Mouse (Mus musculus): ENCODE results near the gene Lrrc39. TPM values are rescaled to one million over a fixed set of nuclear protein-coding genes. Genes with fewer than 3 reads are reported as not detected.

The Lrrc39 gene
- polyA plus RNA-seq, 1 experiment from 2014 or later = 2.6 TPM

DNA sequence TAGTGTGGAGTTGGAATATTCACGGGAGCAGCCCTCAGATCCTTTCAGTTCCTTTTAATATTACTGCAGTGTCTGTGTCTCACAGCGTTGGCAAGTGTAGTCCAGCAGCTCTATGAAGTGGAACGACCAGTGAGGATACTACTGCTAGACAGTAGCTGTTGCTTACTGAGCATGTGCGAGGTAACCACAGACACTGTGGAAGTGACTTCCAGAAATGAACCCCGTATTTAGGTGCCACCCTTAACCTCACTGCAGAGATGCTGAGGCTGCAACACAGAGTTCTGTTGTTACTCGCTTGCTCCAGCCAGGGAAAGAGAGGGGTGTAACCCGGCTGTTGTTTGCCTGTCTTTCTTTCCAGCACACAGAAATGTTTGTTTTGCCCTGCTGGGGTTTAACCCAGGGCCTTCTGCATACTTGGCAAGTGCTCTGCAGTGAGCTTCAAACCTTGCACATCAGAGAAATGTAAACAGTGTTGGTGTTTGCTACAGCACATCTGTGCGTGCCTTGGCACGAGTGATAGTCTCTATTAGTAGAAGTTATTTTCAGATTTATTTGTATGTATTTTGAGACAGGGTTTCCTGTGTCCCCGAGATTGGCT, 51.6 kb downstream of the Lrrc39 start, which contains the start of gene Trmt13:
Gene Trmt13 (minus strand): TSS at position 293 of the 598 bp plus-strand sequence.
- Histone ChIP-seq H3K9ac (ENCODE audit: low read length) (no peak within 1 kb of the TSS), H3K4me2 (replicated peaks; ENCODE audit: low read depth) (peak within 1 kb of the TSS; percentile 25; the same call in 1 of the 2 replicates), H3K4me3 (ENCODE audit: low read depth, low read length) (no peak within 1 kb of the TSS), H3K27me3 (ENCODE audit: control insufficient read depth, insufficient read depth, low read length) (no peaks in the 10 kb centered on the region), H3K27ac (replicated peaks) (peak within 1 kb of the TSS; percentile 58), H3K9me3 (ENCODE audit: control insufficient read depth, low read length) (no peaks in the 10 kb centered on the region), H3K36me3 (ENCODE audit: control insufficient read depth, insufficient read depth, low read length) (peaks cover 4% of the 10 kb centered on the region; the same call in 1 of the 2 replicates), H3K4me1 (replicated peaks; ENCODE audit: control insufficient read depth, insufficient read depth) (no peaks in the 10 kb centered on the region)
- DNase-seq (ENCODE audit: low spot score) (peak; percentile 73), ATAC-seq (ENCODE audit: low FRiP score, low TSS enrichment) (peak; percentile 94)
- WGBS = 40% methylated on average over 10 of the region's 10 CpGs
- TF ChIP-seq EP300 (optimal IDR thresholded peaks at IDR 0.05) (no peak), CTCF (IDR thresholded peaks at IDR 0.05; ENCODE audit: low read depth) (no peak)

- no peaks in the 10 kb centered on the region for H3K27me3 ChIP-seq (ENCODE audit: control insufficient read depth, insufficient read depth, low read length)
- H3K4me3 ChIP-seq (ENCODE audit: low read depth, low read length) = no peak overlapping the region
- ATAC-seq (ENCODE audit: low FRiP score, low TSS enrichment) = no peak
- no peak overlapping the region for H3K9ac ChIP-seq (ENCODE audit: low read length)
- peaks cover 4% of the 10 kb centered on the region; the same call in 1 of the 2 replicates for H3K36me3 ChIP-seq (ENCODE audit: control insufficient read depth, insufficient read depth, low read length)
- H3K4me2 ChIP-seq (replicated peaks; ENCODE audit: low read depth) = no peak overlapping the region
- no peak overlapping the region for H3K27ac ChIP-seq (replicated peaks)
- TF ChIP-seq EP300 (optimal IDR thresholded peaks at IDR 0.05) (no peak), CTCF (IDR thresholded peaks at IDR 0.05; ENCODE audit: low read depth) (no peak)
- 79% methylated on average over 8 of the region's 8 CpGs for WGBS
- DNase-seq (ENCODE audit: low spot score) = no peak
- no peaks in the 10 kb centered on the region for H3K9me3 ChIP-seq (ENCODE audit: control insufficient read depth, low read length)
- no peaks in the 10 kb centered on the region for H3K4me1 ChIP-seq (replicated peaks; ENCODE audit: control insufficient read depth, insufficient read depth)
Measured at GRCm38 (mm10) chr3:116615318-116616068, 52.7 kb downstream of the Lrrc39 start.

GRCm38 (mm10) chr3:116618855-116619254, 56.1 kb downstream of the Lrrc39 start:
- Histone ChIP-seq H3K4me2 (replicated peaks; ENCODE audit: low read depth) (no peak overlapping the region), H3K4me3 (ENCODE audit: low read depth, low read length) (no peak overlapping the region), H3K36me3 (ENCODE audit: control insufficient read depth, insufficient read depth, low read length) (0 out of 2 replicates have a peak, but pooled peaks cover 7% of the 10 kb centered on the region), H3K27me3 (ENCODE audit: control insufficient read depth, insufficient read depth, low read length) (no peaks in the 10 kb centered on the region), H3K4me1 (replicated peaks; ENCODE audit: control insufficient read depth, insufficient read depth) (no peaks in the 10 kb centered on the region), H3K27ac (replicated peaks) (no peak overlapping the region), H3K9me3 (ENCODE audit: control insufficient read depth, low read length) (no peaks in the 10 kb centered on the region), H3K9ac (ENCODE audit: low read length) (no peak overlapping the region)
- TF ChIP-seq CTCF (IDR thresholded peaks at IDR 0.05; ENCODE audit: low read depth) (no peak), EP300 (optimal IDR thresholded peaks at IDR 0.05) (no peak)
- ATAC-seq (ENCODE audit: low FRiP score, low TSS enrichment) (no peak), DNase-seq (ENCODE audit: low spot score) (no peak)
- 63% methylated on average over 6 of the region's 6 CpGs for WGBS

- Histone ChIP-seq H3K36me3 (ENCODE audit: control insufficient read depth, insufficient read depth, low read length) (0 out of 2 replicates have a peak, but pooled peaks cover 6% of the 10 kb centered on the region), H3K9ac (ENCODE audit: low read length) (no peak overlapping the region), H3K4me3 (ENCODE audit: low read depth, low read length) (no peak overlapping the region), H3K27ac (replicated peaks) (no peak overlapping the region), H3K4me2 (replicated peaks; ENCODE audit: low read depth) (no peak overlapping the region), H3K27me3 (ENCODE audit: control insufficient read depth, insufficient read depth, low read length) (no peaks in the 10 kb centered on the region), H3K9me3 (ENCODE audit: control insufficient read depth, low read length) (no peaks in the 10 kb centered on the region), H3K4me1 (replicated peaks; ENCODE audit: control insufficient read depth, insufficient read depth) (no peaks in the 10 kb centered on the region)
- DNase-seq (ENCODE audit: low spot score) (no peak), ATAC-seq (ENCODE audit: low FRiP score, low TSS enrichment) (no peak)
- TF ChIP-seq CTCF (IDR thresholded peaks at IDR 0.05; ENCODE audit: low read depth) = no peak
- no peak for TF ChIP-seq EP300 (optimal IDR thresholded peaks at IDR 0.05)
- WGBS = 87% methylated on average over 7 of the region's 7 CpGs
Measured at GRCm38 (mm10) chr3:116620636-116621370, 58.0 kb downstream of the Lrrc39 start.

- no peak for TF ChIP-seq CTCF (IDR thresholded peaks at IDR 0.05; ENCODE audit: low read depth)
- no peak for TF ChIP-seq EP300 (optimal IDR thresholded peaks at IDR 0.05)
- Histone ChIP-seq H3K4me3 (ENCODE audit: low read depth, low read length) (no peak overlapping the region), H3K4me2 (replicated peaks; ENCODE audit: low read depth) (no peak overlapping the region), H3K9me3 (ENCODE audit: control insufficient read depth, low read length) (no peaks in the 10 kb centered on the region), H3K27ac (replicated peaks) (no peak overlapping the region), H3K27me3 (ENCODE audit: control insufficient read depth, insufficient read depth, low read length) (no peaks in the 10 kb centered on the region), H3K4me1 (replicated peaks; ENCODE audit: control insufficient read depth, insufficient read depth) (no peaks in the 10 kb centered on the region), H3K36me3 (ENCODE audit: control insufficient read depth, insufficient read depth, low read length) (0 out of 2 replicates have a peak, but pooled peaks cover 6% of the 10 kb centered on the region), H3K9ac (ENCODE audit: low read length) (no peak overlapping the region)
- no peak for ATAC-seq (ENCODE audit: low FRiP score, low TSS enrichment)
- DNase-seq (ENCODE audit: low spot score) = no peak
- WGBS = 94% methylated on average over 7 of the region's 7 CpGs
Measured at GRCm38 (mm10) chr3:116622641-116623040, 59.9 kb downstream of the Lrrc39 start.
